Mouse (Mus musculus): Measurements from ENCODE around the gene Ptprn2. TPM values are rescaled to one million over a fixed set of nuclear protein-coding genes. Genes with fewer than 3 reads are reported as not detected.

Gene Ptprn2
- total RNA-seq, 2 experiments from 2014 or later, result 280 to 289 TPM

DNA sequence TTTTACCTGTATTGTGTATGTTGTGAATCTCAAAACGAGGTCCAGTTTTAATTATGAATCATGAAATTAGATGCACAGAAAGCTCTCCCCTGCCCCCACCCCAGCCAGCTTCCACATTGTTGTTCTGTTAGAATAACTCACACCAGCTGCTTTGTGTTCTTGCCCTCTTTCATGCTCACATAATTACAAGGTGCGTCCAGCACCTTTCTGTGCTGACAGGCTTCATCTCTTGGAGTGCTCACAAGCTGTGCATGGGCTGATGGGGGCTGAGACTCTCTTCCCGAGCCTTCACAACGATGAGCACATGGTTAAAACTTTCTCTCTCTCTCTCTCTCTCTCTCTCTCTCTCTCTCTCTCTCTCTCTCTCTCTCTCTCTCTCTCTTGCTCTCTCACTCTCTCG is 746.3 kb downstream of the Ptprn2 start:
- Histone ChIP-seq H3K27ac (no peak overlapping the region), H3K4me3 (no peak overlapping the region)
- no peak for DNase-seq (ENCODE audit: low spot score in 2 of 2)
- no peak for TF ChIP-seq CTCF (conservative IDR thresholded peaks at IDR 0.05)

DNA sequence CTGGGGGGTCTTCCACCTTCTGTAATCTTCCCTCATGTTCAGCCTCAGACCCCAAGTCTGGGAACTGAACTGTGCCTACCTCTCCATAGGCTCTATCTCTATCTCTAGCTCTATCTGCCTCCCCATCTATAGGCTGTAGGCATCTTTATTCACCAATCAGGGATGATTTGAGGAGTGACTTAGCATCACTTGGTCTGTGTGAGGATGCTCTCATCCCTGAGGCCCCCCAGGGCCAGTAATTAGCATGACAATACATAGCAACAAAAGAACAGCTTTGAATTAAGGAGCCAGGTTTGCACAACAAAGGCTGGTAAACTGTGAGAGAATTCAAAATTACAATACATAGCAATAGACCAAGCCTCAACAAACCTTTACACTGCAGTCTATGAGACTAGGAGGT is 749.6 kb downstream of the Ptprn2 start:
- DNase-seq (ENCODE audit: low spot score in 2 of 2), result no peak
- no peak overlapping the region for H3K4me3 ChIP-seq
- no peak for TF ChIP-seq CTCF (conservative IDR thresholded peaks at IDR 0.05)

DNA sequence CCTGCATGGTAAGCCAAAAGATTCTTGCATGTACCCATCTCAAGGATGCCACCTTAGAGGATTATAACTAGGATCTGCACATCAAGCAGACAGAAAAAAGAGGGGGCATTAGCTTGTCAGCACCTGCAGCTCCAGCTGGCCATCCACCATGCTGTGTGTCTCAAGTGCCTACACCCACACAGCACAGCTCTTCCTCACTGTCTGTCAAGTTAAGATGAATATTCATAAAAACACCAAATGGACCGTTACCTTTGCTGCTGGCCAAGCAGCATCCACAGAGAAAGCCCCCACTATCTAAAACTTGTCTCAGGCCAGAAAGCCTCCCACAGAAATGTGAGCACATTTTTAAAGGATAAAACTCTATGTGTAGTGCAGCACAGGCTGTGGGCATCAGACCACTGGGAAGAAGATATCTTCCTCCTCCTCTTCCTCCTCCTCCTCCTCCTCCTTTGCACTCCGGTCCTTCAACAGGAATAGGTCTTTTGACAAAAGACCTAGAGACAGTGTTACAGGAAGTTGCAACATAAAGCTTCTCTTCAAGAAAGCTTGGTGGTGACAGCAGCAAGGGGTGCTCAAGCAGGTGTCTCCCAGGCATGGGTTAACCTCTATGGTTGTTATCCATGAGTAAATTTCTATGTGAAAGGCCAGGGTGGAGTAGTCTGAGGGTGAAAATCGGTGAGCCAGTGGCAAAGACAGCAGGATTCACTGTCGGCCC is 750.7 kb downstream of the Ptprn2 start:
- Histone ChIP-seq H3K4me3 (no peak overlapping the region), H3K27ac (peak overlapping the region; percentile 39; the same call in 1 of the 2 replicates)
- no peak for DNase-seq (ENCODE audit: low spot score in 2 of 2)
- TF ChIP-seq CTCF (conservative IDR thresholded peaks at IDR 0.05), result no peak

More for the DNA sequence above, 749.6 kb downstream of the Ptprn2 start:
- no peak overlapping the region for H3K27ac ChIP-seq

DNA sequence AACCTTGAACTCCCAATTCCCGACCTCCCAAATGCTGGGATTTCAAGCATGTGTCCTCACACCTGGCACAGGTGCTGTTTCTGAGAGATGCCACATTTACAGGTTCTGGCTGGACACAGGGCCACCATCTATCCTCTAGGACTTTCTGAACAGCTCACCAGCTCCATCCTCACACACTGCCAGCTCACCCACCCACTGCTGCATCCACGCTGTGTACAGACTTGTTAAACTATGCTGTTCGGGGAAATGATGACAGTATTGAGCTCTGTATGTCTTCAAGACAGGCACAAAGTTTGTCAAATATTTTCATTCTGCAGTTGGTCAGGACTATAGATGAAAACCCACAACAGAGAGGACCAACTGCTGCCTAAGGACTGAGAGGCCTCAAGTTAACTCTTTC is 751.5 kb downstream of the Ptprn2 start:
- Histone ChIP-seq H3K4me3 (no peak overlapping the region), H3K27ac (peak overlapping the region; percentile 39; the same call in 1 of the 2 replicates)
- no peak for DNase-seq (ENCODE audit: low spot score in 2 of 2)
- TF ChIP-seq CTCF (conservative IDR thresholded peaks at IDR 0.05), result no peak

DNA sequence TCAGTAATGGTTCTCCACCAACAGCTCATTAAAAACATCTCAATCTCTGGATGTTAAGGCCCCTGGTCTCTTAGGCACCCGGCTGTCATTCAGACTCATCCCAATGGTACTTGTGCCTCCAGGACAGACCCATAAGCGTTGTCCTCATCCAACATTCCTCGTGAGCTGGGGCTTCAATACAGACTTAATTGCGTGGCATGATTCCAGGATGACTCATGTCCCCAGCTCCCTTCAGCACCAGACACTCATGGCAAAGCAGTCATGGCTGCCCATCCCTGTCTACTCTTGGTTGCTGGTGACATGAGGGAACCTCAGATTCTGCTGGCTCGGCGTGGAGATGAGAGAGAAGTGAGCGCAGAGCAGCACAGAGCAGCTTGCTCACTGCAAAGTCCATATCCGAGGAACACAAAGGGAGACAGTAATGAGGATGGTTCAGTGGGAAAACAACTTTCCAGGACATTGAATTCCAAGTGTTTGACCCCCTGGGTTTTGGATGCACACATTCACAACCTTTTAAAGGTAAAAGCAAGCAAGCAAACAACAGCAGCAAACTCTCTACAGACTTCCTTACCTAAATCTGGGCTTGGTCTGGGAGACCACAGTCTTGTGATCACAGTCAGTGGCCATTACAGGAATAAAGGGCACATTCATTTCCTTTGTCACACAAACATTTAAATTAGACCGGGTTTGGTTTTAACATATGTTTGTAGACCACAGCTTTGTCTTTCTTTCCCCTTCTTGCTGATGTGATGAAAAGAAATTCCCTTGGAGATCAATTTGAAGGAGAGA is 754.6 kb downstream of the Ptprn2 start:
- no peak overlapping the region for H3K27ac ChIP-seq
- H3K4me3 ChIP-seq, result no peak overlapping the region
- TF ChIP-seq CTCF (conservative IDR thresholded peaks at IDR 0.05), result no peak
- DNase-seq (ENCODE audit: low spot score in 2 of 2), result no peak

DNA sequence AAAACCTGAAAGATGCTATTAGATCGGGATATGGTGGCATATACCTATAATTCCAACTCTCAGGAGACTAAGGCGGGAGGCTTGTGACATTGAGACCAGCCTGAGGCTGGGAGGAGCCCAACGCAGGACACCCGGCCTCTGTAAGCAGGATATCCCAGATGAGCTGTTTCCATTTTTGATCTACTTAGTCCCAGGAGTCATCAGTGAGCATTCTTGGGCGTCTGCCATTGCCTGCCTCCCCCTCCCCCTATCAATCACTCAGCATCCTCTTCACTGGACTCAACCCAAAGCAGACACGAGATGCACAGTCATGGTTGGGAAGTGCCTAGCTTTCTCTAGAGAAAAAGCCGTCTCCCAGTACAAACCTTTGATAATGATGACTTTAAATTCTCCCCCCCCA is 756.7 kb downstream of the Ptprn2 start:
- no peak for TF ChIP-seq CTCF (conservative IDR thresholded peaks at IDR 0.05)
- no peak overlapping the region for H3K27ac ChIP-seq
- no peak for DNase-seq (ENCODE audit: low spot score in 2 of 2)

DNA sequence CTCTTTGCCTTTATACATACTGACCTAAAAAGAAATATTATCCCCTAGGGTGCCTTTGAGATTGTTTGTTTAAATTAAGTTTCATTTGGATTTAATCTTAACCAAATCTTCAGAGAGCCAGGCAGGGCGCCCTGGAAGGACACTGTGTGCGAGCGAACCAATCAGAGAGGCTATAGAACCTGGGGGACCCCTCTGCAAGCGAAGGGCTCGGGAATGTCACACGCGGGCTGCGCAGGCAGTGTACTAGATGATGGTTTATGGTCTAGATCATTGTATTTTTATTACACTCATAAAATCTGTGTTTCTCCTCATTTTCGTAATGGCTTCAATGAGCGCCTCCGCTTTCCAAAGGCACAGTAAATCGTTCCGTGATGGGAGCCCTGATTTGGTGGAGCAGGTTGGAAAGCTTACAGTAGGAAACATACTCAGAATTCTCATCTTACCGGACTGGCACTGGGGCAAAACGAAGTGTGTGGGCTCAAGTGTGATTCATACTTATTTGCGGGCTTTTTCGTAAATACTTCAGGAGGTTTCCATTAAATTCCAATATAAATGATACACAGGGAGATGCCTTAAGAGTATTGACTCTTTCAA is 760.5 kb downstream of the Ptprn2 start:
- Histone ChIP-seq H3K27ac (no peak overlapping the region), H3K4me3 (no peak overlapping the region)
- no peak for TF ChIP-seq CTCF (conservative IDR thresholded peaks at IDR 0.05)
- no peak for DNase-seq (ENCODE audit: low spot score in 2 of 2)

More for the DNA sequence above, 756.7 kb downstream of the Ptprn2 start:
- no peak overlapping the region for H3K4me3 ChIP-seq

DNA sequence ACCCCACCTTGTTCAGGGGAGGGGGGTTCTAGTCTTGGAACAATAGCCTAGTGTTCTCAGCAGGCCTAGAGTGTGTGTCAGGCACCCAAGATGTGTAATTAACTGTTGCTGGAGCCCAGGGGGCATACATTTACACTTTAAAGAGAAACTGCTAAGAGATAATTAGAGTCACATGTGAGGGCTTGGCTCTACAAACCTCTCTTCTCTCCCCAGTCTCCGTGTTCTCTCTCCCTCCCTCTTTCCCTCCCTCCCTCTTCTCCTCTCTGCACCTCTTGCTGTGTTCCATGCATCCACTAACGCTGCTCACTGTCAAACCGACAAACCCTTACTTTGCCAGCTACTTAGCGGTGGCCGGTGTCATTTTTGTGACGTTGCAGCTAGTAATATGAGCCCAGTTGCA is 764.9 kb downstream of the Ptprn2 start:
- DNase-seq (ENCODE audit: low spot score in 2 of 2), result no peak
- Histone ChIP-seq H3K4me3 (no peak overlapping the region), H3K27ac (no peak overlapping the region)
- no peak for TF ChIP-seq CTCF (conservative IDR thresholded peaks at IDR 0.05)

DNA sequence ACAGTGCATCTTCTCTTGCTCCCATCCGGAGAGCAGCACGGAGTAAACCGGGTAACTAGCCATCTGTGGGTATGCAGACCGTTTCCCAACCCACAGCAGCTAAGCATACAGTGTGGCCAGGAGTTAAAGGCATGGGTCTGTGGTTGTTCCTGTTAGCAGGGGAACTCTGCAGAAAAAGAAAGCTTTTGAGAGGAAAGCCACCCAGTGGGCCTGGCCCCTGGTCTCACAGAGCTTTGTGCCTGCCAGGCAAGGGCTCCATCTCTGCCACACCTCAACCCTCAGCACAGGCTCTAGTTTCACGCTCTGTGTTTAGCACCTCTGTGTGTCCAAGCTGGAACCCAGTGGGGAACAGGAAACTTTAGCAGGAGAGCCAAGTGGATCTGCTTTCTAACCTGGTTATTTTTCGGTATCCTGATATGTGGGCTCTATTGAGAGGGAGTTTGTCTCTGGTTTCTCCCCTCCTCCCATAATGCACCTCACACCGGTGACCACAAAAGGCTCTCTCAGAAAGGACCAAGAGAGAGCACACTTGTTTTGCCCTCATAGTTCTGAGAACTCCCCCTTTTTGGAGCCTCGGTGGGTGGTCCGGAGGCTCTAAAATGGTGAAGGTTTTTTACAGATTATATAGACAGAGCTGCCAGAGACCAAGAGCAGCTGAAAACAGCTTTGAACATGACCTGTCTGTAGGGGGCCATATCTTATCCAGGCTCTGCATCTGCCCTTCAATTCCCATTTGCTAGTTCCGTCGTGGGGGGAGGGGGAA is 766.3 kb downstream of the Ptprn2 start:
- no peak for TF ChIP-seq CTCF (conservative IDR thresholded peaks at IDR 0.05)
- H3K27ac ChIP-seq, result no peak overlapping the region
- H3K4me3 ChIP-seq, result no peak overlapping the region
- DNase-seq (ENCODE audit: low spot score in 2 of 2), result no peak

DNA sequence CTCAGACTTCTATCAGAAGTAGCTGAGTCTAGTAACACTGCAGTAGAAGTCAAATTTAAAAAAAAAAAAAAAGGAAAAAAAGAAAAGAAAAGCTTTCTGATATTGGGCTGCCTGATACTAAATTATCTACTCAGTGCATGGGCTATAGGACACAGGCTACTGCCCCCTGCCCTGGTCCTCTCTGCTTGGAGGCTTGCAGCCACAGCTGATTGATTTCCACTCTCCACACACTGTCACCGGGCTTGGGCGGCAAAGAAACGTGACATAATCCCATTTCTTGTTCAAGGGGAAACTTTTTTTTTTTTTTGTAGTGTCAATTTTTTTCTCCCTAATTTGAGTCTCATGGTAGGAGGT is 766.9 kb downstream of the Ptprn2 start:
- Histone ChIP-seq H3K4me3 (no peak overlapping the region), H3K27ac (no peak overlapping the region)
- TF ChIP-seq CTCF (conservative IDR thresholded peaks at IDR 0.05), result no peak
- no peak for DNase-seq (ENCODE audit: low spot score in 2 of 2)

DNA sequence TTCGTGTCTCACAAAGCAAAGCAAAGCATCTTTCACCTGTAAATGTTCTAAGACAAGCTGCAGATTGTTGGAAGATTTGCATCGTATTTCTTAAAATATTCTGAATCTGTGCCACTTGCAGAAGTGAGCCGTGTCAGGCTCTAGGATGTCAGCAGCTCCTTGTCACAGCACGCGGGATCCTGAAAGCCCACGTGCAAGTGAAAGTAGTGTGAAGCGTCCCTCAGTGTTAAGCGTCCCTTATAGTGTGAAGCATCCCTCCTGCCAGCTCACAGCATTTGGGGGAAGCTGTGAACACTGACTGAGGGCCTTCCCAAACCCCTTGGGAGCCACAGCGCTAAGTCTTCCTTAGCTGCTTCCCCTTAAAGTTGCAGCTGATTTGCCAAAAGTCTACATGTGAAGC is 768.8 kb downstream of the Ptprn2 start:
- Histone ChIP-seq H3K27ac (no peak overlapping the region), H3K4me3 (no peak overlapping the region)
- no peak for DNase-seq (ENCODE audit: low spot score in 2 of 2)
- TF ChIP-seq CTCF (conservative IDR thresholded peaks at IDR 0.05), result no peak

DNA sequence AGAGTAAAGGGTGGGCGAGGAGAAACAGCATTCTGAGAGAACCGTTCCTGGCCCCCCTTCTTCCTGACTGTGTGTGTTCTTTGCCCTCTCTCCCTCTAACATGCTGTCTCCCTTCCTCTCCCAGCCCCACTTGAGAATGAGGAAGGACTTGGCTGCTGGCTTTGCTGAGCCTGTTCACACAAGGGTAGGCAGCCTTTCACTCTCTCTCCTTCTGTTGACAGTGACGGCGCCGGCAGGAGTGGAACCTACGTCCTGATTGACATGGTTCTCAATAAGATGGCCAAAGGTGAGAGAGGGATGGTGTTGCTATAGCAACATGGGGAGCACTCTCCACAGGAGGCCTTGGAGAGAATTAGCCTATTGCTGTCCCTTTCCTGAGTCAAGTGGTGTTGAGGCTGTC is 769.8 kb downstream of the Ptprn2 start:
- H3K27ac ChIP-seq, result peak overlapping the region; percentile 52
- no peak overlapping the region for H3K4me3 ChIP-seq
- no peak for TF ChIP-seq CTCF (conservative IDR thresholded peaks at IDR 0.05)
- no peak for DNase-seq (ENCODE audit: low spot score in 2 of 2)
